Mouse (Mus musculus) mouse embryonic stem cell (cell line): ENCODE measurements around the gene Prkcb.

Experiments used
- in situ Hi-C, 2 experiments: fragments of 300-500 bp; cut with MboI; formaldehyde crosslinking; loops; 1 replicate in 1 of 2; 3 replicates in 1 of 2; pipeline ENCODE4 v1.14.3; 2019 to 2020; ENCODE audit warnings: low sequenced_read_pairs in 2 of 2, low pct_unique_long_range_greater_than_20kb in 1 of 2, mixed read lengths in 1 of 2; ENCODE audit not compliant: unreplicated experiment in 1 of 2

Prkcb gene

DNA sequence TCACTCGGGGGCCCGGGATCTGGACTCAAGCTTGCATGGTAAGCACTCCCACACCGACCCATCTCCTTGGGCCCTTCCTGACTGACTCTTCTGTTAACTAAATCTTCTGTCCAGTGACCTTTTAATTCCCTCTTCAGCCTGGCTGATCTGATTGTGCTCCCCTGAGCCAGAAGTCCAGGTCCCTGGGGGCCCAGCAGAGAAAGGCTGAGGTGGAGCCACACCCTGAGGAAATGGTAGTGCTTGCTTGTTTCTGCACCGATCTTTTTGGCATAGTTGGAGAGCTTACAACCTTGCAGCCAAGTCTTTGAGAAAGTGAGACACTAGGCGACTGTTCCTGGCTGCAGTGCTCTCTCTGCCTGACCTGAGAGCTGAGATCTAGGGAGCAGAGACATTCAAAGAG, 183.7 kb downstream of the Prkcb start:
- in situ Hi-C loops: loop anchor here (5.0 to 10.0 kb wide), 2 partner anchors 193 to 450 kb away; no protein-coding TSS in a partner anchor

DNA sequence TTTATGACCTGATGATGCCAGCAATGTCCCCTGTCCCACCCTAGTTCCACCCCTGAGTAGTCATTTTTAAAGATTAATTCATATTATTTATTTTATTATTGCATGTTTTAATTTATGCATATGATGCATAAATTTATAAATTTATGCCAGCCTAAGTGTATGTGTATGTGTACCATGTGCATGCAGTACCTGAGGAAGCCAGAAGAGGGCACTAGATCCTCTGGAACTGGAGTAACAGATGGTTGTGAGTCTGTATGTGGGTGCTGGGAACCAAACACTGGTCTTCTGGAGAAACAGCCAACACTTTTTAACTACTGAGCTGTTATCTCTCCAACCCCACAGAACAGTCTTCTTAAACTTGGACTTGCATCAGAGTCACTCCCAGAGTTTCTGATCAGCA, 186.5 kb downstream of the Prkcb start:
- in situ Hi-C loops: loop anchor here in 1 of 2 experiments (10.0 kb wide), 1 partner anchor 190 kb away; no protein-coding TSS in a partner anchor

GRCm38 (mm10) chr7:122476697-122477096, 188.1 kb downstream of the Prkcb start:
- in situ Hi-C loops: loop anchor here in 1 of 2 experiments (10.0 kb wide), 1 partner anchor 188 kb away; no protein-coding TSS in a partner anchor

GRCm38 (mm10) chr7:122477118-122477517, 188.6 kb downstream of the Prkcb start:
- in situ Hi-C loops: loop anchor here in 1 of 2 experiments (10.0 kb wide), 1 partner anchor 188 kb away; no protein-coding TSS in a partner anchor

DNA sequence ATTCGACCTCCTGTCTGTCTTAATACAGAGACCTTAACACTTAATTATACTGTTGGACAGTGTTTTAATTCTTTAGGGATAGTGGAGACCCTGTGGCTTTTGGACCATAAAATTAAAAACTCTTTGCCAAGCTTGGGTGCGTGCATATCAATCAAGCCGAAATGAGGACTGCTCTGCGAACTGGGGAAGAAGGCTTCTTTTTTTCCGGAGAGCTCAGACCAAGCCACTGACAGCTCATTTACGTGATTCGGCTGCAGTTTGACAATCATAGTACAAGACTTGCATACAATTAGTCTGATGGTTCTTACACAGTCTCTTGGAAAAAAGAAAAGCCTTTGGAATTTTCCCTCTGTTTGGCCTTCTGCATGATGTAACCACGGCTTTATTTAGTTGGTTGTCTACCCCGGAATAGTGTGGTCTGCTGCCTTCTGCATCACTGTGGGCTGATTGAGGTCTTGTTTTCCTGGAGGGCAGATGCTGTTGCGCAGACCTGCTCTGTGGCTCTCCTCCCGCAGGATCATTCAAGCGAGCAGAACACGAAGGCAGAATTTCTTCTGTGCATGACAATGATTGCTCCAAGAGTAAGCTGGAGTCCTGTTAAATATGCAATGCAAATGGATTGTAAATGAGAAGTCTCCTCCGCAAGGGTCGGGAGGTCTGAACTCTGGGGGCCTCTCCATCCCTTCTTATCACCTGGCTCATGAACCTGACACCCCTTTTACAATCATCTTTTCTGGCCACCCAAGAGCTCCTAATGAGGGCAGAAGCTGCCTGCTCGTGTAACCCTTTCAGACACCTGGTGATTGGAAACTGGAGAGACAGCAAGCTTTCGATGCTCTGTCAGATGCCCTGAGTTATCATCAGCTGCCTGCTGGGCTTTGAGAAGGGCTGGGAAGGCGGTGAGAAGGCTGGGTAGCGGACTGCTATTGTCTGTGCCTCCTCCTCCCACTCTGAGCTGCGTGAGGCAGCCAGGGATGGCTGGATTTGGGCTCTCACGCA, 189.3 kb downstream of the Prkcb start:
- in situ Hi-C loops: loop anchor here in 1 of 2 experiments (10.0 kb wide), 1 partner anchor 187 kb away; no protein-coding TSS in a partner anchor

DNA sequence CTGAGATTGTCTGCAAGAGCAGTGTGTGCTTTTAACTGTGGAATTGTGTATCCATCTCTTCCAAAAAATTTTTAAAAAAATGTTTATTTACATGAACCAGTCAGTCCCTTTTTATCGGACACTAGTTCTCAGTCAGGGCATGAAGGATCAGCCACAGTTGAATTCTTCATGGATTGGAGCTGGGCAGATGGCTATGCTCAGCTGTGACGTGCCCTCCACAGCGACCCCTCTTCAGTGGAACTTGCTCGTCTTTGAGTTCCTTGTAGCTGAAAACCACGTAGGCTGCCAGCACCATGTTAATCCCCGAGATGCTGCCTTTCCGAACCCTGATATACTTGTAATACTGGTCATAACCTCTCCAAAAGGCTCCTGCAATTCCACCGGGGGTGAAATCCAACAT, 195.4 kb downstream of the Prkcb start:
- in situ Hi-C loops: no loop called here

- in situ Hi-C loops: no loop called here
Observed at GRCm38 (mm10) chr7:122487929-122488571, 199.5 kb downstream of the Prkcb start.

DNA sequence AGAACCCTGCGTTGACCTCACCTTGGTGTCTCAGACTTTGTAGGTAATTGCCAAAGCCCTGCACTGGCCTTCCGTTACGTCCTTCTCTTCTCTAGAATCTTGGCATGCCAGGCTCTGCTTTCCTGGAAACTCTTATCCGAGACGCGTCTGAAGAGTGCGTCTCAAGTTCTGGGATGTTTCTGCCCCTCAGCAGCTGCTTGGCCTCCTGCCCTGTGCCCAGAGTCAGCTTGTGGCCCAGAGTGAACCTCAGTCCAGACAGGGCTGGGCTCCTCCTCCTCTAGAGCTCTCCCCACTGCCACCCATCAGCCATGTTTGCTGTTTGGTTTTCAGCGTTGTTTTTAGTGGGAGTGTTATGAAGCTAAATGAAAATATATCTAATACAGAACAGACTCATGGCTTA, 203.5 kb downstream of the Prkcb start:
- in situ Hi-C loops: loop anchor here in 1 of 2 experiments (10.0 kb wide), 1 partner anchor 173 kb away; no protein-coding TSS in a partner anchor

GRCm38 (mm10) chr7:122492936-122493335, 204.4 kb downstream of the Prkcb start:
- in situ Hi-C loops: loop anchor here in 1 of 2 experiments (10.0 kb wide), 1 partner anchor 172 kb away; no protein-coding TSS in a partner anchor

GRCm38 (mm10) chr7:122494088-122494487, 205.5 kb downstream of the Prkcb start:
- in situ Hi-C loops: loop anchor here in 1 of 2 experiments (10.0 kb wide), 1 partner anchor 171 kb away; no protein-coding TSS in a partner anchor

DNA sequence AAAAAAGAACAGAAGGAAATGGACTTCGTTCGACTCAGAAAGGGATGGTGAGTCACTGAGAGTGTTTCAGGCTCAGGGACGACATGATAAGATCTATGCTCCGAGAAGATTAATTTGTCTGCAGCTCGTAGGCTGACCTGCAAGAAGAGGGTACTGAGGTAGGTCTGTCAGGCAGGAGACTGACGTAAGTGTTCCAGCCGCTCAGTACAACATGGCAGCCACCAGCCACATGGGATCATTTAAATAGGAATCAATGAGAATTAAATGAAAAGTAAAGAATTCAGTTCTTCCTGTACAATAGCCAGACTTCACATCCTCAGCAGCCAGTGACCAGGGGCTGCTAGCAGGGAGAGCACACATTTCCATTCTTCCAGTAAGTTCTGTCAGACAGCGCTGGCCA, 209.0 kb downstream of the Prkcb start:
- in situ Hi-C loops: loop anchor here in 1 of 2 experiments (10.0 kb wide), 1 partner anchor 167 kb away; no protein-coding TSS in a partner anchor

- in situ Hi-C loops: loop anchor here in 1 of 2 experiments (10.0 kb wide), 1 partner anchor 166 kb away; no protein-coding TSS in a partner anchor
Observed at GRCm38 (mm10) chr7:122498461-122498860, 209.9 kb downstream of the Prkcb start.

- in situ Hi-C loops: loop anchor here in 1 of 2 experiments (10.0 kb wide), 1 partner anchor 165 kb away; no protein-coding TSS in a partner anchor
Observed at GRCm38 (mm10) chr7:122499743-122500597, 211.4 kb downstream of the Prkcb start.

- in situ Hi-C loops: no loop called here
Observed at GRCm38 (mm10) chr7:122506467-122506866, 217.9 kb downstream of the Prkcb start.

GRCm38 (mm10) chr7:122509903-122510302, 221.4 kb downstream of the Prkcb start:
- in situ Hi-C loops: no loop called here

- in situ Hi-C loops: no loop called here
Observed at GRCm38 (mm10) chr7:122512430-122512966, 223.9 kb downstream of the Prkcb start.

DNA sequence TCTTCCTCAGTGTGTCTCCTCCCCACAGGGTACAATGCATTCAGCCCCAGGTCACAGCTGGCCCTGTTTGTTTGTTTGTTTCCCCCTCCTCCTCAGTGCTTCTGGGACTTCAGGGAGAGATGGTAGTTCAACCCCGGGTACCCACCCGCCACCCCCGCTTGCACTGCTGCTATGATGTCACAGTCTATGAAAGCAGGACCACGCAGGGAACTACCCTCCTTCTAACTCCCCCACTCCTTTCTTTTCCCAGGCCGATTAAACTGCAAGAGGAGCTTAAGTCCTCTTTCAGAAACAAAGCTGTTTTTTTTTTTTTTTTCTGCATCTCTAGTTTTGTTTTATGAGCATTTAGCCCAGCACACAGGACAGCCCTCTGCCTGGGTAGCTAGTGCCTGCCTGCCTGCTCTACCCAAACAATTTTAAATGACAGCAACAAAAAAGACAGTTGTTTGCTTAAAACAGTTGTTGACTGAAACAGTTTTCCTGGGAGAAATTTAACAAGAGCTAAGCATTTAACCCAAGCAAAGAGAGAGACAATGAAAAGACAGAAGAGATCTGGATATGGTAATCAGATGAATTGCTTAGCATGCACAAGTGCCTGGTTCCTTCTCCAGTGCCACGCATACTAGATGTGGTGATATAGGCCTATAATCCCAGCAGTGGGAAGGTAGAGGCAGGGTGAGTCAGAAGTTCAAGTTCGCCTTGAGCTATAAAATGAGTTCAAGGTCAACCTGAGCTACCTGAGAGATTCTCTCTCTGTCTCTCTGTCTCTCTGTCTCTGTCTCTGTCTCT, 232.5 kb downstream of the Prkcb start:
- in situ Hi-C loops: no loop called here
